Mouse (Mus musculus) heart, postnatal 36 days (tissue): Measurements from ENCODE around the gene Epp13. TPM values are rescaled to one million over a fixed set of nuclear protein-coding genes. Genes with fewer than 3 reads are reported as not detected.
A peak's percentile ranks its signal among the peaks of the same experiment; 100 is the strongest.
"Not testable (repeated sequence)": the region's sequence is repeated elsewhere in the genome, so short reads cannot be mapped to it uniquely, and the experiment has no call there.

Experiments used
- DNase-seq, 2 experiments: peaks; one replicate each; pipeline ENCODE4 v3.0.0; 2021 to 2022
- intact Hi-C: fragments of 180-260 bp; cut with DNase I; formaldehyde crosslinking; loops from one replicate; pipeline ENCODE4 v1.15.1; 2025
- total RNA-seq, 2 experiments: library from RNA; stranded (reverse); gene quantifications; 2 replicates each; pipeline ENCODE4 v1.2.3; 2021

Gene Epp13
- total RNA-seq, 2 experiments from 2014 or later, result not detected

DNA sequence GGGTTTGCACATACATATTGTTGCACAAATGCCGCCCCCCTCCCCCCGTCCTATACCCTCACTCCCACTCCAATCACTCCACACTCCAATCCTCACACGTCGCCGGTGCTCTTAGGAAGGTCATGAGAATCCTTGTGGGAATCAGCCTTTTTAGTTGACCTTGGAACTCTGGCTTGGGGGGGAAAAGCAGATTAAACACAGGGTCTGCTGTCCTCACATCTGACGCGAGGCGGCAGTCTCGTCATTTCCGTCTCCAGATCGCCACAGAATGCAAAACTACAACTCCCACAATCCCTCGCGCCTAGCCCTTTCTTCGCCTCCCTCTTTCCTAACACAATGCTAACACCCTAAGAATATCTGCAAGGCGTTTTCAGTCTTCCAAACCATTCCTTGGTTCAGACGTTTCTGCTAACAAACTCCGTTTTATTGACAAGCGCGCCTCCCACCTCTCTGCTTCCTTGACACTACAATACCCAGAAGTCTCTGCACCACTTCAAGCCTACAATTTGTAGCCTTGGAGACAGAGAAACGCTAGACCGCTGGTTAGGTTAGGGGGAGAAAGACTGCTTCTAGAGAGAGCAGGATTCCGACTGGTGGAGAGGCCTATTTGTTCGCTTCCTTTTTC, 31.1 kb downstream of the Epp13 start:
- intact Hi-C loops, result loop anchor here (2.0 to 10.0 kb wide), 5 partner anchors 43 to 841 kb away; partner anchors contain the start of genes Zfp444, Zfp583 and Zfp954
- peak; percentile 74 to 79 for DNase-seq

DNA sequence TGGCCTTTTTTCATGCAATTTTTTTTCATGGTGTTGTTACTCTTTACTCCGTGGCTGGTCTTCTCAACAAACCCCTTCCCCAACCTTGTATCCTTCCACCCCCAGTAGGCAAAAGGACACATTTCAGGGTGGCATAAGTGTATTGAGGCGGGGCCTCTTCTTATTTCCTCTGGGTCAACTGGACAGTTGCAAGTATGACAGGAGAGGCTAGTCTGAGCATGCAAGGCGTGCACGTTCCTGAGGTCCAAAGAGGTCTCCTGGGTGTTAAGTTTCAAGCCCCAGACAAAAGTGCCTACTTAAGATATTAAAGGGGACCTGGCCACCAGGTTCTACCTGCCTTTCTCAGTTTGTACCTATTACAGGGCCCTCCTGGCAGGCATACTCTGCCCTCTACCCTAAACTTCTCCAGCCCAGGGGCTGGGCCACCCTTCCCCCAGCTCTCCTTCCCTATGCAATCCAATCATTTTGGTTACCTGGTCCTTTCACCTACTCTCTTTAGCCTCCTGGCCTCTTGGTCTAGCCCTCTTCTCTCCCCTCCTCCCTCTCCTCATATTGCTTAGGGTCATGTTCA, 32.0 kb downstream of the Epp13 start:
- intact Hi-C loops, result loop anchor here (2.0 to 10.0 kb wide), 4 partner anchors 46 to 840 kb away; partner anchors contain the start of genes Zfp444, Zfp583 and Zfp954

DNA sequence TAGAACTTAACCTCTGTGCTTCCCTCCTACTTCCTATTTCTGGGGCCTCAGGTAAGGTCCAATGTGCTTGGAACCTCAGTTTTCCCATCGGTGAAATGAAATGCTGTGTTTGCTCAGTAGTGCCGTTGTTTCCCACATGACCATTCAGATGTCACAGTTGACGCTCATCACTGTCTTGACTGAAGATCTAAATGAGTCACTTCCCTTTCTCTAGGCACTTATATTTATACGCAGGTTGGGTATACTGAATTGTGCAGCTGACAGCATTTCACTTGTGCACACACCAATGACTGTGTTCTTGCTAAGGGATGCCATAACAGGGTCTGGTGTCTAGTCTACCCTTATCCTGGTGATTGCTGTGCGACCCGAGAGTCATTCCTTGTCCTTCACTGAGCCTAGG, 32.9 kb downstream of the Epp13 start:
- DNase-seq, result no peak
- intact Hi-C loops, result loop anchor here (2.0 to 10.0 kb wide), 2 partner anchors 45 to 839 kb away; partner anchors contain the start of genes Zfp583 and Zfp954

More for the DNA sequence above, 32.0 kb downstream of the Epp13 start:
- no peak for DNase-seq

DNA sequence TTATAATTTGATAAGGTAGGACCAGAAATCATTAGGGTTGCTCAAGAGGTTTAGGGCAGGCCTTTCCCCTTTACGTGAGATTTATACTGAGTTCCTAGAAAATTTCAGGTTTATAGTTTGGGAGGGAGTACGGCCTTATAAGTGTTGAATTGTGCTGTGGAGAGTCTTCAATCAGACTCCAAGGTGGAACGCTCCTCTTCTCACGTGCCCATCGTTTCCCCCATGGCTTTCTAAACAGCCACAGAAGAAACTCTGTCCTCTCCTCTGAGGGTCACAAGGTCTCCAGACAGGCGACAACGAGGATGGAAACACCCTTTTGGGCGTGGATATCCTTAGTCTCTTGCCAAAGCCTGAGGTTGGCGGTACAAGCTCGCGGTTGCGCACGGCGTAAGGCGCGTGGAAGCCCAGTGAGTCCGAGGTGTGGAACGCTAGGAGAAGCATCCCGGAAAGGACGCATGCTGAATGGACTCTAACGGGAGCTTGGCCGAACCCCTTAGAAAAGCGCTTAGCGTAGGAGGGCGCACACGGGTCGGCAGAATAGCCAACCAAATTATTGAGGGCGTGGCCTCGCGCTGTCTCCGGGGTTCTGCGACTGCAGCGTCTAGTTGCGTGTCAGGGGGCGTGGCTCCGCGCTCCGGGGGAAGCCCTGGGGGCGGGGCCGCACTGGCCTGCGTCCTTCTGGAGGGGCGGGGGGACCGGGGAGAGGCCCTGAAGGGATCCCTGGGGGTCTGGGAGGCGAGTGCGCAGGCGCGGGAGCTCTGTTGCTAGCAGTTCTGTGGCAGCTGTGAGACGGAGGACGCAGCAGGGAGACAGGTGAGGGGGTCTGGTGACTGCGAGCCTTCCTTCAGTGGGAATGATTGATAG, 33.6 kb downstream of the Epp13 start, which contains the start of gene Zfp667:
TSS of gene Zfp667 (plus strand) at position 738 of the 864 bp plus-strand sequence.
- peak; percentile 97 to 98 for DNase-seq
- intact Hi-C loops, result loop anchor here (2.0 to 10.0 kb wide), 2 partner anchors 45 to 839 kb away; partner anchors contain the start of genes Zfp583 and Zfp954

DNA sequence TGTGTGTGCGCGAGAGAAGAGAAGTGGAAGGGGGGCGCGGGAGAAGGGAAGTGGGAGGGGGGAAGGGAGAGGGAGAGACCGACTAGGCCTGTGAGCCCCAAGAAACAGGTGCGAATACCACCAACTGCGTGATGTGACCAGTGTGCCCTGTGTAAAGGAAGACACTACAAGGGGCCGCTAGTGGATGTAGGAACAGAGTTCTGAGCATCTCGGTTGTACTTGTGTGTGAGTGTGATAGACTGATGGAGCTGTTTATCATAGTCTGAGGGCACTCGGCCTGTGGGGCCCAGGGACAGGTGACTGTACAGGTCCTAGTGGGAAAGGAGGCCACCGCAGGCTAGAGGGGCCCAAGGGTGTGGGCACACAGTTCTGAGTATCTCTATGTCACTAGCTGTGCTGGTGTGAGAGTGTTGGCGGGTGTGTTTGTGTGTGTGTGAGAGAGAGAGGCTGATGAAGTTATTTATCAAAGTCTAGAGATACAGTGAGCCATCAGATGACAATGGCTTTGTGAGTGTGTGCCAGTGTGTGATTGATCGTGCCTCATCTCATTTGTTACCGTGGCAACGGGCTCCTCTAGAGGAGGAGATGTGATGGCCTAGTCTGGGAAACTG, 34.5 kb downstream of the Epp13 start:
- peak in 1 of 2 experiments; percentile 9 for DNase-seq
- intact Hi-C loops, result loop anchor here (10.0 kb wide), 1 partner anchor 838 kb away; the partner anchor contains the start of gene Zfp954

DNA sequence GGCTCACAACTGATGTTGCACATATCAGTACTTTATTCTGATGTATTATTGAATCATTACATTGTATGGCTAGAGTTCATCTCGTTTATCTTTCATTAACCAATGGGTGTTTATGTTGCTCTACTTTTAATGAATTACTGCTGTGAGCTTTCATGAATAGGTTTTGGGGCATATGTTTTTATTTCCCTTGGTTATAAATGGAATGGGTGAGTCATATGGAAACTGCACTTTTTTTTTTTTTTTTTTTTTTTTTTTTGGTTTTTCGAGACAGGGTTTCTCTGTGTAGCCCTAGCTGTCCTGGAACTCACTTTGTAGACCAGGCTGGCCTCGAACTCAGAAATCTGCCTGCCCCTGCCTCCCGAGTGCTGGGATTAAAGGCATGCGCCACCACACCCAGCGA, 38.6 kb downstream of the Epp13 start:
- intact Hi-C loops, DNase-seq: not testable (repeated sequence)

DNA sequence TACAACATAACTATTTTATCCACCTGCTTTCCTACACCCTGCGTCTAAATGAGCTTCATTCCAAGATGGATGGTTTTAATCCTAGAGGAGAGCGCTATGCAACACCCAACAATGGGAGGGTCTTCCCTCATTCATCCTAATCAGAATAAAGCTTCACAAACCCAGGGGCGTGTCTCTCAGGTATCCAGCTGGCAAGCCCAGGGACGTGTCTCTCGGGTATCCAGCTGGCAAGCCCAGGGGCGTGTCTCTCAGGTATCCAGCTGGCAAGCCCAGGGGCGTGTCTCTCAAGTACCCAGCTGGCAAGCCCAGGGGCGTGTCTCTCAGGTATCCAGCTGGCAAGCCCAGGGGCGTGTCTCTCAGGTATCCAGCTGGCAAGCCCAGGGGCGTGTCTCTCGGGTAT, 48.3 kb downstream of the Epp13 start:
- intact Hi-C loops, DNase-seq: not testable (repeated sequence)

DNA sequence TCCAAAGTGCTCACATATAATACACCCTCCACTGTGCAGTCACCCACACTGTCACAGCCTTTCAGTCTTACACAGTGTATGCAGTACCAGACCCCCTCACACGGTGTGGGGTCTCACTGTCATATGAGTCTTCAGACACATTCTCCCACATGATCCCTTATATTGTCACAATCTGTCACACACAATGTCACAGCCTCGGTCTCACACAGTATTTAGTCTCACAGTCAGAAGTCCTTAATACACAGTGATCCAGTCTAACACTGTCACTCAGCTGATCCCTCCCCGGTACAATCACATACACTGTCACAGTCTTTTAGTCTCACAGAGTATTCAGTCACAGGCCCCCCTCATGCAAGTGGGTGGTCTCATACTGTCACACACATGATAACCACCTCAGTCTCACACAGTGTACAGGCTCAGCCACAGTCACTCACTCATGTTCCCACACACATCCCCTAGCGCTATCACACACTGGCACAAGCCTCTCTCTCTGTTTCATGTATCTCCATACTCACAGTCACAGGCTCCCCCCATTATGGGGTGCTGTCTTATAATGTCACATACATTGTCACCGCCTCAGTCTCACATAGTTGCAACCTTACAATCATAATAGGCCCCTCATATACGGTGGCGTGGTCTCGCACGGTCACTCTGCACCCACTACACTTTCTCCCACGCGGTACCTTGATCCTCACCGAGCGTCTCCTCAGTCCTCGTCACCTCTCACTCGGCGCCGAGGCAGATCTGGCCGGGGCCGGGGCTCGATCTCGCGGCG, 78.1 kb downstream of the Epp13 start:
- intact Hi-C loops, result loop anchor here (2.0 kb wide), 1 partner anchor 46 kb away; no protein-coding TSS in a partner anchor
- no peak for DNase-seq

DNA sequence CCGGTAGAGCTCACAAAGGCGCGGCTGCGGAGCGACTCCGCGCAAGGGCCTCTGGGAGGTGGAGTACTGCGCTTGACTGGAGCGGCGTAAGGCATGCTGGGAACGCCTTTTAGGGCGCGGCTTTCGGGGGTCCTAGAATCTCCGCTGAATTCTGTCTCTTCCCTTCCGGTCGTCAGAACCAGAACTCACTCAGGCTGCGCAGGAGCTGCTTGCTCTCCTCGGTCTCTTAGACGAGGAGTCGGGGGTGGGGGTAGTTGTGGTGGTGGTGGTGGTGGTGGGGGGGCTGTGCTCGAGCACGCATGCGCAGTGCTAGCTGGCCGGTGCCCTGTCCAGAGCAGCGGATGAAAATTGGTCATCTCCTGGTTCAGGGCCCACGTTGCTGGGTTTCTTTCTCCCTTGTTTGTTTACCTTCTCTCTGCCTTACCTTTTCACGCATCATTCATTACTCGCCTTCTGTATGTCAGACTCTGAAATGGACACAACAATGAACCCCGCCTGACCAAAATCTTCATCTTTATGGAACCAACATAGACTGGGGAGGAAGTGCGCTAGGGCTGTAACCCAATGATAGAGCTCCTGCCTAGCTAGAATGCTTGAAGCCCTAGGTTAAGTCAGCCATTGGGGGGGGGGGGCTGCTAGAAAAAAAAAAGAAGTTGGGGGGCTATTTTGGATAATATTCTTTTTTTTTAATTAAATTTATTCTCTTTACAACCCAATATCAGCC, 78.9 kb downstream of the Epp13 start, which contains the start of gene Zfp583:
TSS of gene Zfp583 (minus strand) at position 53 of the 724 bp plus-strand sequence.
- intact Hi-C loops, result loop anchor here (2.0 kb wide), 1 partner anchor 47 kb away; no protein-coding TSS in a partner anchor
- DNase-seq, result peak; percentile 77 to 85

Other genes with a start within 250 kb of the Epp13 start
- not detected for gene Vmn1r65, start 241.7 kb upstream of the Epp13 start, total RNA-seq
- gene Nlrp4c, start 207.5 kb upstream of the Epp13 start, total RNA-seq, result not detected
- 10 to 100 TPM; 30.2 to 34.0 TPM for gene Zfp787, start 96.7 kb upstream of the Epp13 start, total RNA-seq
- gene Zfp444, start 80.5 kb upstream of the Epp13 start, total RNA-seq, result 10 to 100 TPM in 1 of 2 experiments, 1 to 10 TPM in 1; 9.4 to 11.4 TPM
- gene Galp, start 55.6 kb upstream of the Epp13 start, total RNA-seq, result not detected
- not detected for gene Zscan5b, start 30.4 kb upstream of the Epp13 start, total RNA-seq
- gene Zfp667, start 33.9 kb downstream of the Epp13 start, total RNA-seq, result 1 to 10 TPM; 3.4 to 4.0 TPM
- gene Zfp583, start 78.6 kb downstream of the Epp13 start, total RNA-seq, result 1 to 10 TPM; 1.1 to 1.8 TPM
- under 1 TPM; 0.16 to 0.33 TPM for gene Gm3854, start 91.0 kb downstream of the Epp13 start, total RNA-seq
- 1 to 10 TPM; 2.4 to 3.0 TPM for gene Zfp78, start 110.6 kb downstream of the Epp13 start, total RNA-seq
- gene Zfp28, start 130.6 kb downstream of the Epp13 start, total RNA-seq, result 1 to 10 TPM; 2.9 to 3.1 TPM
- gene Smim17, start 146.0 kb downstream of the Epp13 start, total RNA-seq, result not detected
- not detected for gene Gm20715, start 157.6 kb downstream of the Epp13 start, total RNA-seq
- gene Olfr1344, start 186.0 kb downstream of the Epp13 start, total RNA-seq, result not detected
- gene Olfr1336, start 203.5 kb downstream of the Epp13 start, total RNA-seq, result not detected
- not detected for gene Olfr1346, start 214.4 kb downstream of the Epp13 start, total RNA-seq
- gene Olfr5, start 234.2 kb downstream of the Epp13 start, total RNA-seq, result not detected
- not detected for gene Olfr1347, start 247.0 kb downstream of the Epp13 start, total RNA-seq